Mouse (Mus musculus) heart, postnatal 10 days (tissue): ENCODE measurements at regions not wholly inside any gene's neighbourhood (a gene's known extent, or its start where the extent isn't known, plus 50 kb on each side); places are given as distances from the start of the nearest gene placed in this dataset.
A peak's percentile ranks its signal among the peaks of the same experiment; 100 is the strongest.

Experiments used
- DNase-seq, 2 experiments: peaks; one replicate each; pipeline ENCODE4 v3.0.0; 2021
- intact Hi-C: fragments of 180-260 bp; cut with DNase I; formaldehyde crosslinking; loops from one replicate; pipeline ENCODE4 v1.15.1; 2025

GRCm38 (mm10) chr12:106185398-106186077, 175.5 kb downstream of the Vrk1 start:
- no peak for DNase-seq
- intact Hi-C loops, result no loop called here

GRCm38 (mm10) chr12:106186501-106186900, 176.5 kb downstream of the Vrk1 start:
- DNase-seq, result no peak
- intact Hi-C loops, result no loop called here

- DNase-seq, result no peak
- intact Hi-C loops, result no loop called here
Observed at GRCm38 (mm10) chr12:106191771-106192170, 181.7 kb downstream of the Vrk1 start.

- no peak for DNase-seq
- intact Hi-C loops, result no loop called here
Observed at GRCm38 (mm10) chr12:106199302-106199701, 189.3 kb downstream of the Vrk1 start.

- intact Hi-C loops, result no loop called here
- no peak for DNase-seq
Observed at GRCm38 (mm10) chr12:106203526-106203925, 193.5 kb downstream of the Vrk1 start.

- DNase-seq, result no peak
- intact Hi-C loops, result no loop called here
Observed at GRCm38 (mm10) chr12:106210959-106211358, 200.9 kb downstream of the Vrk1 start.

GRCm38 (mm10) chr12:106211488-106211887, 201.5 kb downstream of the Vrk1 start:
- no peak for DNase-seq
- intact Hi-C loops, result no loop called here

GRCm38 (mm10) chr12:106212397-106212796, 202.4 kb downstream of the Vrk1 start:
- DNase-seq, result no peak
- intact Hi-C loops, result no loop called here

- no peak for DNase-seq
- intact Hi-C loops, result no loop called here
Observed at GRCm38 (mm10) chr12:106220071-106220470, 210.0 kb downstream of the Vrk1 start.

- intact Hi-C loops, result no loop called here
Observed at GRCm38 (mm10) chr12:106226276-106226675, 216.2 kb downstream of the Vrk1 start.

GRCm38 (mm10) chr12:106226776-106227562, 216.9 kb downstream of the Vrk1 start:
- no peak for DNase-seq
- intact Hi-C loops, result no loop called here

More at GRCm38 (mm10) chr12:106226276-106226675, 216.2 kb downstream of the Vrk1 start:
- no peak for DNase-seq

GRCm38 (mm10) chr12:106227563-106227840, 217.5 kb downstream of the Vrk1 start:
- DNase-seq, result no peak
- intact Hi-C loops, result no loop called here

- intact Hi-C loops, result no loop called here
- DNase-seq, result no peak
Observed at GRCm38 (mm10) chr12:106245178-106245840, 235.3 kb downstream of the Vrk1 start.

- intact Hi-C loops, result no loop called here
Observed at GRCm38 (mm10) chr12:106273591-106273990, 263.6 kb downstream of the Vrk1 start.

GRCm38 (mm10) chr12:106277886-106278285, 267.9 kb downstream of the Vrk1 start:
- peak; percentile 14 to 18 for DNase-seq
- intact Hi-C loops, result no loop called here

More at GRCm38 (mm10) chr12:106273591-106273990, 263.6 kb downstream of the Vrk1 start:
- DNase-seq, result no peak

- no peak for DNase-seq
- intact Hi-C loops, result no loop called here
Observed at GRCm38 (mm10) chr12:106282491-106283106, 272.6 kb downstream of the Vrk1 start.

- intact Hi-C loops, result no loop called here
- DNase-seq, result no peak
Observed at GRCm38 (mm10) chr12:106284814-106285213, 274.8 kb downstream of the Vrk1 start.

GRCm38 (mm10) chr12:106288791-106289515, 278.9 kb downstream of the Vrk1 start:
- intact Hi-C loops, result no loop called here
- DNase-seq, result no peak

GRCm38 (mm10) chr12:106291476-106292046, 281.5 kb downstream of the Vrk1 start:
- no peak for DNase-seq
- intact Hi-C loops, result no loop called here

- intact Hi-C loops, result no loop called here
- DNase-seq, result no peak
Observed at GRCm38 (mm10) chr12:106293117-106293516, 283.1 kb downstream of the Vrk1 start.
